ENCODE assay signal across 8 mouse cellular contexts in the genomic region with DNA sequence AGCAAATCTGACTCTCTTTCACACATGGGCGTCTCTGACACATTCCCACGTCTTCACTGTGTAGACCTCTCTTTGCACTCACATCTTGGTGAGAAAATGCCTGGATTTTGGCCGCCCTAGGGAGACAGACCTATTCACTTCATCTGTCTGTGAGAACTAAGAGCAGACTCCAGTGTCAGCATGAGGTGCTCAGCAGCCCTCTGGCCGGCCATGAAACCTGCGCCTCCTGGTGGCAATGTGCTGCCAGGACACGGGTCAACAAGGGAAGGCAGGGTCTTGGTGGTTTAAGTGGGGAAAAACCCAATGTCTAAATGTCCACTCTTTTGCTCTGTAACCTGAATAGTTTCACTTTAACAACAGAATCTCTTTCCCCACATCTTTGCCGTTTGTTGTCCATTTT. TPM values are rescaled to one million over a fixed set of nuclear protein-coding genes. Genes with fewer than 3 reads are reported as not detected.
DNase-seq lines count a peak whose midpoint lies in the region; ATAC-seq lines count a peak whose summit lies in the region.

No protein-coding gene starts in this region.

- no peaks in the 10 kb centered on the region for H3K9me3 ChIP-seq in limb, embryonic 10.5 days (replicated peaks)
- no peaks in the 10 kb centered on the region for H3K9me3 ChIP-seq in neural tube, embryonic 11.5 days (ENCODE audit: control insufficient read depth, low read length)

- H3K27ac ChIP-seq in limb, embryonic 10.5 days, result no peak overlapping the region
- H3K27ac ChIP-seq in neural tube, embryonic 11.5 days (ENCODE audit: low read depth, low read length), result no peak overlapping the region

- no peak for ATAC-seq in neural tube, embryonic 11.5 days (ENCODE audit: insufficient read depth, low FRiP score, low TSS enrichment)

- no peak overlapping the region for H3K4me2 ChIP-seq in neural tube, embryonic 11.5 days (ENCODE audit: low read depth)

- H3K27me3 ChIP-seq in limb, embryonic 10.5 days (ENCODE audit: low read depth, poor library complexity, severe bottlenecking), result no peaks in the 10 kb centered on the region
- H3K27me3 ChIP-seq in neural tube, embryonic 11.5 days (ENCODE audit: control insufficient read depth, insufficient read depth, low read length), result no peaks in the 10 kb centered on the region

- no peak overlapping the region for H3K4me3 ChIP-seq in limb, embryonic 10.5 days
- no peak overlapping the region for H3K4me3 ChIP-seq in neural tube, embryonic 11.5 days (ENCODE audit: low read depth, low read length)

- intact Hi-C loops in heart, postnatal 25 days (cut with DNase I), result loop anchor here (2.0 kb wide), 1 partner anchor 174 kb away; no protein-coding TSS in a partner anchor

- H3K4me1 ChIP-seq in limb, embryonic 10.5 days, result peaks cover 3% of the 10 kb centered on the region
- no peaks in the 10 kb centered on the region for H3K4me1 ChIP-seq in neural tube, embryonic 11.5 days (ENCODE audit: control insufficient read depth, insufficient read depth, low read length)

- H3K36me3 ChIP-seq in limb, embryonic 10.5 days, result peaks cover 63% of the 10 kb centered on the region
- H3K36me3 ChIP-seq in neural tube, embryonic 11.5 days (ENCODE audit: control insufficient read depth, insufficient read depth, low read length), result peaks cover 3% of the 10 kb centered on the region

- WGBS in limb, embryonic 10.5 days, result 28% methylated on average over 7 of the region's 7 CpGs
- 29% methylated on average over 7 of the region's 7 CpGs for WGBS in neural tube, embryonic 11.5 days

- no peak overlapping the region for H3K9ac ChIP-seq in neural tube, embryonic 11.5 days (ENCODE audit: low read length)

- peak; percentile 91 for DNase-seq in heart, adult 11 months
- no peak for DNase-seq in heart, postnatal 25 days (ENCODE audit: low spot score)
- DNase-seq in 3T3-L1 (ENCODE audit: low read depth, low spot score), result peak; percentile 68
- DNase-seq in R1 (ENCODE audit: low read depth, low spot score), result peak; percentile 76
- DNase-seq in embryo, embryonic 11 days, result peak; percentile 71
- DNase-seq in limb, embryonic 10.5 days (ENCODE audit: low spot score), result peak; percentile 77
- DNase-seq in neural tube, embryonic 11.5 days (ENCODE audit: low spot score), result peak; percentile 67
- DNase-seq in Muller cell, postnatal 12 days (ENCODE audit: inconsistent ontology term), result no peak

RNA-seq across cellular contexts. Expression of a gene that starts 9.0 kb away (rescaled TPM):
- total RNA-seq in heart, postnatal 25 days (2021), result 10 to 100 TPM; 23.0 to 24.9 TPM
- polyA plus RNA-seq in limb, embryonic 10.5 days (2016; fragmentation: Nextera tagmentation; extraction: Ambion mirVana), result 15.1 and 21.0 TPM in 2 replicates
- polyA plus RNA-seq in neural tube, embryonic 11.5 days (2014; fragmentation: Nextera tagmentation; extraction: Ambion mirVana), result 18.4 and 18.6 TPM in 2 replicates

RNA-seq across cellular contexts. Expression of a gene that starts 24.4 kb away (rescaled TPM):
- total RNA-seq in heart, postnatal 25 days (2021), result not detected
- polyA plus RNA-seq in limb, embryonic 10.5 days (2016; fragmentation: Nextera tagmentation; extraction: Ambion mirVana), result 0.11 and 0.18 TPM in 2 replicates
- polyA plus RNA-seq in neural tube, embryonic 11.5 days (2014; fragmentation: Nextera tagmentation; extraction: Ambion mirVana), result 0.08 TPM in 1 of 2 replicates, not detected in the other

RNA-seq across cellular contexts. Expression of a gene that starts 29.8 kb away (rescaled TPM):
- 100 to 1,000 TPM; 114 to 130 TPM for total RNA-seq in heart, postnatal 25 days (2021)
- polyA plus RNA-seq in limb, embryonic 10.5 days (2016; fragmentation: Nextera tagmentation; extraction: Ambion mirVana), result 122 and 125 TPM in 2 replicates
- 119 and 121 TPM in 2 replicates for polyA plus RNA-seq in neural tube, embryonic 11.5 days (2014; fragmentation: Nextera tagmentation; extraction: Ambion mirVana)

Comparison
In these comparisons a context has a peak if more than half of its experiments do, and no peak if none do; other contexts are left out.
1. DNase-seq: peak in heart, adult 11 months (single experiment), 3T3-L1 (single experiment), R1 (single experiment), embryo, embryonic 11 days (single experiment), limb, embryonic 10.5 days (single experiment) and neural tube, embryonic 11.5 days (single experiment); none in heart, postnatal 25 days (single experiment) and Muller cell, postnatal 12 days (single experiment).